Mouse (Mus musculus): ENCODE measurements around the gene Lsamp.
"Not testable (repeated sequence)": the region's sequence is repeated elsewhere in the genome, so short reads cannot be mapped to it uniquely, and the experiment has no call there.

Gene Lsamp

DNA sequence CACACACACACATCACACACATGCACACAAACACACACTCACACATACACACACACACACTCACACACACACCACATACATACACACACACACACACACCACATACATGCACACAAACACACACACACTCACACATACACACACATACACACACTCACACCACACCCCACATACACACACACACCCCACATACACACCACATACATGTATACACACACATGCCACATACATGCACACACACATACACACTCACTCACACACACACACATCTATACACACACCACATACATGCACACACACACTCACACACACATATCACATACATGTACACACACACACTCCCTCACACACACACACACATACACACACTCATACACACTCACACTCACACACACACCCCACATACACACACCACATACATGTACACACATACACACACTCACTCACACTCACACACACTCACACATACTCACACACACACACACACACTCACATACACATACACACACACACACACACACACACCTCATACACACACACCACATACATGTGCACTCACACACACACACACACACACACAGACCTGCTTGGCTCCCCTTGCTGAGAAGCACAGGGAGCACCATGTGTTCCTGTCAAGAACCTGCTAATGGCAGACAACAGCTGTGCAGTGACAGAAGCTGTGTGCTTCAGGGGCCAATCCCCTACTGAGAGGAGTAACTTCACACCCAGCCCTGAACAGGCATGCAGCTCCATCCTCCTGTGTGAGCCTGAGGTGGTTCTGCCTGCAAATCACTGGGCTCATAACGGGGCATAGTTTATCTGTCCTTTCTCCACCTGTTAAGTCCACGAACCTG, 1990.9 kb downstream of the Lsamp start:
- DNase-seq: no peak

- no peak for DNase-seq
These were observed 1992.7 kb downstream of the Lsamp start for GRCm38 (mm10) chr16:41976897-41977296.

DNA sequence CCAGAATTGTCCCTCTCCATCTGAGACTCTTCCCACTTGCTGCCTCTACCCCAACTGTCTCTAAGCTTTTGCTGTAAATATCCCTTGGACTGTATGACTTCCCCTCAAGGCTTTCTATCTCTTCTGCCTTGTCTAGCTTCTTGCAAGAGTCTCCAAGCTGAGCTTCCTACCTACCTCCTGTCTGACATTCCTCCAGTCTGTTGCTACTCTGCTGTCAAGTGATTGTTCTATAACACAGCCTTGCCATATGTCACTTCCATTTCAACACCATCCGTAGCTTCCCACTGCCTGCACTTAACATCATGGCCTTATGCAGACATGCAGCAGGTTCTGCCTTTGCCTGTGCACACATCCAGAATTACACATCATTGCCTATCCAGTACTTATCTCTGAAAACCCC, 2012.8 kb downstream of the Lsamp start:
- DNase-seq: no peak

DNA sequence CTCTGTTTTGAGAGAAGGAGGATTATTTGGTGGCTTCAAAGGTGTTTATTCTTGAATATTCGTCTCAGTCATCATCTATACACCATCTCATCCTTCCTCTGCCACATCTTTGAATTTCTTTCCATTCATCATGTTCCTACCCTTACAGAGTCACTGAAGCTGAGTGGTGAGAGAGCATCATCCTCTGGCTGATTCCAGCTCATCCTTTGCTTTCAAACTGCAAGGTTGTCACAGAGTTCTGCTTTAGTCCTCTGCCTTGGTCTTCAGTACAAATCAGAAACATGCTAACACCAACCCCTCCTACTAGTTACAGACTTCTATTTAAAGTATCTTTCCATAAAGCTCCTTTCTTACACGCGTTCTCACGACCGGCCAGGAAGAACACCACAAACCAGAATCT, 2018.8 kb downstream of the Lsamp start:
- DNase-seq: no peak

DNA sequence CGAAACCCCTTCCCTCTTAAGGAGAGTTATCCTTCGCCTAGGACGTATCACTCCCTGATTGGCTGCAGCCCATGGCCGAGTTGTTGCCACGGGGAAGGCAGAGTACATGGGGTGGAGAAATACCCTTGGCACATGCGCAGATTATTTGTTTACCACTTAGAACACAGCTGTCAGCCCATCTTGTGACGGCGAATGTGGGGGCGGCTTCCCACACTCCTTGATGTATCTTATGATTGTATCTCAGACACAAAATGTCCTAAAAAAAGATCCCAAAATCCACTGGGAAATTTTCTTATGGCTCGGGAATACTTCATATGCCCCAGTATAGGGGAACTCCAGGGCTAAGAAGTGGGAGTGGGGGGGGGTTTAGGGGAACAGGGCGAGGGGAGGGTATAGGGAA, 2019.3 kb downstream of the Lsamp start:
- not testable (repeated sequence) for DNase-seq

DNA sequence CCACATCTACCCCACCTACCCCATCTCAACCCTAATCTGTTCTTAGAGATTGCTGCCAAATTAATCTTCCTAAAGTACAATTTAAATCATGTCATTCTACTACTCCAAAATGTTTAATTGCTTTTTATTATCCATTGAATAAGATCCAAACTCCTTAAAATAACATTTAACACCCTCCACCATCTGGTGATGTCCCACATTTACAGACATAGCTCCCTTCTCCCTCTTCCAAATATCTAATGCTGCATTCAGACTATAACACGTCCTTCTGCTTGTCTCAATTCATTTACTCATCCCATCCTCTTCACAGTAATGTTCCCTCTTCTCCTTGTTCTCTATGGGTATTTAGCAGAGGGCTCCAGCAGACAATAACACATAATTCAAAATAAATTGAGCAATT, 2020.0 kb downstream of the Lsamp start:
- DNase-seq: no peak

GRCm38 (mm10) chr16:42014937-42015336, 2030.8 kb downstream of the Lsamp start:
- DNase-seq: no peak

GRCm38 (mm10) chr16:42015443-42015842, 2031.3 kb downstream of the Lsamp start:
- no peak for DNase-seq

DNA sequence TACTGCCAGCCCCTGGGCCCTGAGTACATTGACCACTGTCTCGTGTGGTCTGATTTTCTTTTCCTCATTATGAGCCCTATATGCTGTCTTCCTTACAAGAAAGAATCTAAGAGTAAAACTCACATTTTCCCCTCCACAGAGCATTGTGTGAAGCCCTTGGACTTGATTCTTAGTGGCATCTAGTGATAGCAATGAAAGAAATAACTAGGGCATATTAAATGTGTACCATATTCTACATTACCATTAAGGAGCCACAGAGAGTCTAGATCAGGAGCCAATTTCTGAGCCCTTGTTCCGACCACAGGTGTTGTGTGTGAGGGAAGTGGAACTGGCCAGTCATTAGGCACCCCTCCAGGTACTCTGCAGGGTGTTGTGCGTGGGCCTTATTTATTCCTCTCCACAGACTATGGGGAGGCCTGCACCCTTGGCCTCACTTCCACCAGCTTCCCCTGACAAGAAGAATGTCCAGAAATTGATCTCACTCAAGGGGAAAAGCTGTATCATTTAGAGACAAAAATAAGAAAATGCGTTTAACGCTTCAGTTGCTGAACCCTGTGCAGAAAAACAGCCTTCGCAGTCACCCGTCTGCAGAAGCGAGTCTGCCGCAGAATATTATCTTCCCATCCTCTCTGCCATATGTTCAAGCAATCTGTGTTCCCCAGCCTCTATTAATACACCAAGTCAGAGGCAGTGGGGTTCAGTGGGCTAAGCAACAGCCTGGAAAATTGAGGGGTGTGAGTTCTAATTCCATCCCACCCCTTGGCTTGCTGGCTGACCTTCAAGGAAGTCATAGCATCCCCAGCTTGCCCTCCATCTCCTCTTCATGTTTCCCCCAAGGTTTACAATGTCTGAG, 2032.9 kb downstream of the Lsamp start:
- no peak for DNase-seq

GRCm38 (mm10) chr16:42022566-42022965, 2038.4 kb downstream of the Lsamp start:
- no peak for DNase-seq

DNA sequence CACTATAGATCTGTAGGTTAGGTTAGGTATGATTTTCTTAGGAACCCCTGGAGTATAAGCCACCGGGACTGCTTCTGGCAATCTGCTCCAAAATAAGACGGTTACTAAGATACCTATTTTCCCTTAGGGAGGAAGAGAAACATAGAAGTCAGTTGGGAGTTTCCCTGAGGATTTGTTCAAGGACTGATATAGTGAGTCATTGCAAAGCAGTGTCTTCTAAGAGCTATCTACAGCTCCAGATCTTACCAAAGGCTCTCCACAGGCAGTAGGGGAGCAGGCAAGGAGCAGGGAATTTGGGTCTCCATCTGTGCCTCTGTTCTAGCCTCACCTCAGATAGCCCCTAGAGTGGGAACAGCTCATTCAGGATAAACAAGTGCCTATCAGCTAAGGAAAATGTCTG, 2047.9 kb downstream of the Lsamp start:
- no peak for DNase-seq

DNA sequence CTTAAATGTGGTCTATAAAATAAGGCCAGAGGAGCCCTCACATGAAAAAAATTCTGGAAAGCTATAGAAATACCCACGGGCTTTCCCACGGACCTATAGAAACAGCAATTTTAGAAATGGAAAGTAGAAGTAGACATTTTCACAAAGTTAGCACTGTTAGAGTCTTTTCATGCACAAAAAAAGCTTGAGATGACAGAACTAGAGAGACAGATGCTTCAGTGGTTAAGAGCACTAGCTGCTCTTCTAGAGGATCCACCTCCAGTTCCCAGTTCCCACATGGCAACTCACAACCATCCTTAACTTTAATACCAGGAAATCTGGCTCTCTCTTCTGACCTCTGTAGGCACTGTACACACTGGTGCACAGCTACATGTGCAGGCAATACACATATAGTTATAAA, 2049.3 kb downstream of the Lsamp start:
- DNase-seq: no peak

GRCm38 (mm10) chr16:42048138-42048537, 2064.0 kb downstream of the Lsamp start:
- DNase-seq: no peak

DNA sequence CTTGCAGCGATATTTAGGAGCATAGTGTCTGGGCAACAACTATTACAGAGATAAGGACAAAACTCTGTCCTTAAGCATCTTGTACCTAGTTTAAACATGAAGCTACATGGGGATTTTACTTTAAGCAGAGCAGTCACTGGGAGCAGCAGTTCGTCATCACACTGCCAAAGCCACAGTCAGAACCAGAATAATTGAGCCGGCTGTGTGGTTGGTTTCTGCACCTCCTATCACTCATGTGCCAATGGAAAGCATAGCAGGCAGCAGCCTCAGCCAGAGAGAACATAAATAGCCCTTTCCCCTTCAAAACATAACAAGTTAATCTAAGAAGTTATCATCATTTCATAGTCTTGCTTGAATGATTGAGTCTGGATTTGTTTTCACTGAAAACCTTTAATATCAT, 2075.8 kb downstream of the Lsamp start:
- DNase-seq: no peak

- DNase-seq: no peak
These were observed 2090.2 kb downstream of the Lsamp start for GRCm38 (mm10) chr16:42074325-42074724.

GRCm38 (mm10) chr16:42079573-42079972, 2095.4 kb downstream of the Lsamp start:
- no peak for DNase-seq

- DNase-seq: no peak
These were observed 2097.4 kb downstream of the Lsamp start for GRCm38 (mm10) chr16:42081611-42082010.

DNA sequence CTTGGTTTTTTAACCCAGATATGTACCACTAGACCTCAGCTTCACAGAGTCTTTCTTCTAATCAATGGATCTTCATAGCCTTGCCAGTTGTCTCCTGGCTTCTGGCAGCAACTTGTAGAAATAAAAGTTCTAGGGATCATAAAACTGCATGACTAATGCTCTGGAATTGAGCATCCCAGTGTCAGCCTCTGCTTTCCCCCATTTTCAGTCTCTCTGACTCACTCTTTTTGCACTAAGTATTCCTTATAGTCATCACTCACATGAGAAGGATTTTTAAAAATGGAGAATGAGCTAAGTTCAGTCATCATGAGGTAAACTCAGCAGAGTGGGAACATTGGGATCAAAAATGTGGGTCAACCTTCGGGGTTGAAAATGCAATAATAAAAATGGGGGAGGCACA, 2113.3 kb downstream of the Lsamp start:
- DNase-seq: no peak

DNA sequence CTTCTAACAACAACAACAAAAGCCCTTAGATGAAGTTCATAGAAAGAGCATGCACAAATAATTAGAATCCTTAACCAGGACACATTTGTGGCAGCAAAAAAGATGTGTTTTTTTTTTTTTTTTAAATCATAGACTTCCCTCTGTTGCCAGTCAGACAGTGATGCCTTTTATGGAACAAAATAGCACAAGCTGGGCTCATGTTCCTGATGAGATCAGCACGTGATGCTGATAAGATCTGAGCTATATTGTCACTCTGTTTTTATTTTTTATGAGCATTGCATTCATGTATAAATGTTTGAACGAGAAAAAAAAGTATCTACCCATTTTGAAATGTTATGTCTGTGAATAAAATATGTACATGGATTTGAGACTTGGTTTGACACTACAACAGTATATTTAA, 2118.0 kb downstream of the Lsamp start:
- DNase-seq: no peak

GRCm38 (mm10) chr16:42102635-42103034, 2118.5 kb downstream of the Lsamp start:
- no peak for DNase-seq

- DNase-seq: no peak
These were observed 2128.1 kb downstream of the Lsamp start for GRCm38 (mm10) chr16:42112251-42112650.

GRCm38 (mm10) chr16:42113246-42113645, 2129.1 kb downstream of the Lsamp start:
- no peak for DNase-seq

GRCm38 (mm10) chr16:42121788-42122187, 2137.6 kb downstream of the Lsamp start:
- DNase-seq: no peak

DNA sequence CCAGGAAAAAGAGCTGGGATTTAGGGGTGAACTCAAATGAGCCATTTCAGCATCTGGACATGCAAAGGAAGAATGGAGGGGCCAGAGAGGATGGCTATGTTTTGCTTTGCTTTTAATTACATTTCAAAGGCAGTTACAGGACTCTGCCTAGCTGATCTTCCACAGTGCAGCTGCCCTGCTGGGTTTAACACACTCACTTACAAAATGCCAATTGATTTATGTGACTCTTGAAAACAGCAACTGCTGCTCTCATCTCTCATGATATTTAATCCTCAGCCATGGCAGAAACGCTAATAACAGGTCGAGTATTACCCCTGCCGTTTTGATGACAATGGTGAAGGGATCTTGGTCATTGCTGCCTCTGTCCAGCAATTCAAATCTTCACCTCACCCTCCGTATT, 2139.7 kb downstream of the Lsamp start:
- DNase-seq: no peak

Measured in thymus, postnatal 4 days (tissue).